Mouse (Mus musculus) hindbrain, embryonic 13.5 days (tissue): Measurements from ENCODE around the gene Gas7. TPM values are rescaled to one million over a fixed set of nuclear protein-coding genes. Genes with fewer than 3 reads are reported as not detected.

Experiments
- ATAC-seq: fragments of 200-750 bp; cut with Nextera tagmentation; 2 replicates; pipeline ENCODE4 v1.8.0; 2017; ENCODE audit warnings: moderate TSS enrichment; ENCODE audit not compliant: low FRiP score
- H3K27ac ChIP-seq: fragments of 300-500 bp; sonication (generic); 2 replicates; pipeline ENCODE4 v1.5.1; 2015; ENCODE audit warnings: inconsistent platforms, mild to moderate bottlenecking, moderate library complexity
- H3K27me3 ChIP-seq: fragments of 300-500 bp; sonication (generic); 2 replicates; pipeline ENCODE4 v1.6.1; 2015; ENCODE audit warnings: mild to moderate bottlenecking, inconsistent platforms
- H3K36me3 ChIP-seq: fragments of 300-500 bp; sonication (generic); 2 replicates; pipeline ENCODE4 v1.6.1; 2015; ENCODE audit warnings: mild to moderate bottlenecking, inconsistent platforms
- H3K4me1 ChIP-seq: fragments of 300-500 bp; sonication (generic); replicated peaks from 2 replicates; pipeline ENCODE4 v1.6.1; 2015; ENCODE audit warnings: inconsistent platforms
- H3K4me2 ChIP-seq: fragments of 300-500 bp; sonication (generic); 2 replicates; pipeline ENCODE4 v1.6.1; 2015; ENCODE audit warnings: inconsistent platforms, mild to moderate bottlenecking, moderate library complexity
- H3K4me3 ChIP-seq: fragments of 300-500 bp; sonication (generic); 2 replicates; pipeline ENCODE4 v1.5.1; 2015; ENCODE audit warnings: mild to moderate bottlenecking, inconsistent platforms
- H3K9ac ChIP-seq: fragments of 300-500 bp; sonication (generic); 2 replicates; pipeline ENCODE4 v1.6.1; 2015; ENCODE audit warnings: mild to moderate bottlenecking, inconsistent platforms
- H3K9me3 ChIP-seq: fragments of 300-500 bp; sonication (generic); 2 replicates; pipeline ENCODE4 v1.6.1; 2016; ENCODE audit warnings: inconsistent platforms
- WGBS: fragments of 180-500 bp; shearing (Covaris S2); methylation state at CpG from one replicate; pipeline ENCODE4 v1.1.7; 2015; 5-methylcytosine and 5-hydroxymethylcytosine counted together
- polyA plus RNA-seq: library from polyadenylated mRNA; unstranded; fragments of >200 nt; fragmentation: Nextera tagmentation; extraction: Ambion mirVana; gene quantifications from 2 replicates; pipeline ENCODE4 v1.2.1, GENCODE M21; 2015

Gene Gas7
- polyA plus RNA-seq, 1 experiment from 2014 or later, result 11.3 TPM

DNA sequence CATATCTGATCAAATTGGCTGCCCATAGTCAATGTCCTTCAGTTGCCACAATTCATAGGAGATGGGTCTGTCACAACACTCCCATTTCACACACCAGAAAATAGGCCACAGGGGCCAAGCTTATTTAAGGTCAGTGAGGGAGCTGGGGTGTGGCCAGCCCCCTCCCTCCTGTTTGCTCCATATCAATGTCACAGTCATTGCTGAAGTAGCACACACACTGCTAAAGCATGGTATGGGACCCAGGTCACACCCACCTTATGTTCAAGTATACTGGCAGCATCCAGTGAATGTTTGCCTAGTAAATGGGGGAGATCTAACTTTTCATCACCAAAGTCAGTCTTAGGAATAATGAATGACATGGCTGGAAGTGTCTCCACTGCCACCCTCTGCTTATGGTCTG, 273.5 kb downstream of the Gas7 start:
- no peak overlapping the region for H3K4me2 ChIP-seq
- H3K36me3 ChIP-seq, result no peaks in the 10 kb centered on the region
- H3K9ac ChIP-seq, result no peak overlapping the region
- H3K4me1 ChIP-seq, result no peaks in the 10 kb centered on the region
- ATAC-seq, result no peak
- no peaks in the 10 kb centered on the region for H3K9me3 ChIP-seq
- H3K27me3 ChIP-seq, result no peaks in the 10 kb centered on the region
- no peak overlapping the region for H3K27ac ChIP-seq
- H3K4me3 ChIP-seq, result no peak overlapping the region

GRCm38 (mm10) chr11:67731056-67731455, 275.8 kb downstream of the Gas7 start:
- H3K27ac ChIP-seq, result no peak overlapping the region
- H3K27me3 ChIP-seq, result no peaks in the 10 kb centered on the region
- no peak overlapping the region for H3K4me2 ChIP-seq
- H3K9me3 ChIP-seq, result no peaks in the 10 kb centered on the region
- no peak overlapping the region for H3K4me3 ChIP-seq
- no peaks in the 10 kb centered on the region for H3K36me3 ChIP-seq
- WGBS, result 100% methylated on average over 2 of the region's 2 CpGs
- ATAC-seq, result no peak
- H3K4me1 ChIP-seq, result no peaks in the 10 kb centered on the region
- no peak overlapping the region for H3K9ac ChIP-seq

DNA sequence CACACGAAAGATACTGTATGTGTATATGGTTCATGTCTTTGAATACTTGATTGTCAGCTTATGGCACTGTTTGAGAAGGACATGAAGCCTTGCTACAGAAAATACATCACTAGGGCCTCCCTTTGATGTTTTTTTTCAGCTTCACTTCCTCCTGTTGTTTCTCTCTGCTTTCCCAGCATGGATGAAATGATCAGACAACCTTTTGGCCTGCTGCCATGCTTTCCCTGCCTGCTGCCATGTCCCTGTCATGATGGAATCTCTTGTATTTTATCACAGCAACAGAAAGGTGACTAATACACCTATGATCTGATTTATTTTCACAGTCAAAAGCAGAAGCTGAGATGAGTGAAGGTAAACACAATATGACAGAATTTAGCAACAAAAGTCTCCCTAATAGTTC, 278.5 kb downstream of the Gas7 start:
- Histone ChIP-seq H3K4me1 (no peaks in the 10 kb centered on the region), H3K27me3 (no peaks in the 10 kb centered on the region), H3K9ac (no peak overlapping the region), H3K4me3 (no peak overlapping the region), H3K36me3 (no peaks in the 10 kb centered on the region), H3K4me2 (no peak overlapping the region), H3K27ac (no peak overlapping the region), H3K9me3 (no peaks in the 10 kb centered on the region)
- ATAC-seq, result no peak
- 79% methylated on average over 1 of the region's 1 CpGs for WGBS

- H3K36me3 ChIP-seq, result no peaks in the 10 kb centered on the region
- H3K4me3 ChIP-seq, result no peak overlapping the region
- WGBS, result 80% methylated on average over 3 of the region's 3 CpGs
- H3K27ac ChIP-seq, result no peak overlapping the region
- no peaks in the 10 kb centered on the region for H3K27me3 ChIP-seq
- no peaks in the 10 kb centered on the region for H3K4me1 ChIP-seq
- ATAC-seq, result no peak
- H3K9me3 ChIP-seq, result no peaks in the 10 kb centered on the region
- no peak overlapping the region for H3K9ac ChIP-seq
- H3K4me2 ChIP-seq, result no peak overlapping the region
Observed at GRCm38 (mm10) chr11:67734597-67734996, 279.4 kb downstream of the Gas7 start.

DNA sequence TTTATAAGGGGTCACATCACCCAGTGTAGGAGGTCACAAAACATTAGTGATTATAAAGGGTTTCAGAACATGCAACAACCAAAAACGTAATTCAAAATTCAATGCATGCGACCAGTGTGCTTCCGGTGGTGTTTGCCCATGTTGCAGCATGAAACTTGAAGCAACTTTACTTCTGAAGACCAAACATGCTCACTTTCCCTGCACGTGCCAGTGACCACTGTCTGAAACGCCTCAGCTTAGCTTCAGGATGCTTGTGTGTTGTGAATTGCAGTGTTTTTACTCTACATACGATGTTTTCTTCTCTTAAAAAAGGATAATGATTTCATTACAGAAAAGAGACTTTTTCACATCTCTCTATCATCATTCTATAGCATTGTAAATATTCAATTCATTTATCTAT, 283.1 kb downstream of the Gas7 start:
- WGBS, result 87% methylated on average over 6 of the region's 6 CpGs
- Histone ChIP-seq H3K4me1 (no peaks in the 10 kb centered on the region), H3K36me3 (no peaks in the 10 kb centered on the region), H3K9me3 (no peaks in the 10 kb centered on the region), H3K27ac (no peak overlapping the region), H3K4me3 (no peak overlapping the region), H3K9ac (no peak overlapping the region), H3K4me2 (no peak overlapping the region), H3K27me3 (no peaks in the 10 kb centered on the region)
- no peak for ATAC-seq

Other genes starting within 250 kb of the Gas7 start
- not detected in 2 replicates for gene Myh4, start 217.4 kb upstream of the Gas7 start, polyA plus RNA-seq
- gene Myh8, start 178.3 kb upstream of the Gas7 start, polyA plus RNA-seq, result 0.84 and 2.5 TPM in 2 replicates
- gene Myh13, start 133.8 kb upstream of the Gas7 start, polyA plus RNA-seq, result 0.04 and 0.57 TPM in 2 replicates
- gene Rcvrn, start 239.9 kb downstream of the Gas7 start, polyA plus RNA-seq, result not detected in 2 replicates